Mouse (Mus musculus): ENCODE data around the gene Khk. TPM values are rescaled to one million over a fixed set of nuclear protein-coding genes. Genes with fewer than 3 reads are reported as not detected.

The Khk gene
- total RNA-seq, 2 experiments from 2014 or later = 25.2 to 34.5 TPM

GRCm38 (mm10) chr5:30913060-30913841 is 8.0 kb upstream of the Khk start, which contains the start of gene Emilin1:
Gene Emilin1, plus strand, starts transcription at chr5:30913402.
- peak; percentile 84 for DNase-seq

DNA sequence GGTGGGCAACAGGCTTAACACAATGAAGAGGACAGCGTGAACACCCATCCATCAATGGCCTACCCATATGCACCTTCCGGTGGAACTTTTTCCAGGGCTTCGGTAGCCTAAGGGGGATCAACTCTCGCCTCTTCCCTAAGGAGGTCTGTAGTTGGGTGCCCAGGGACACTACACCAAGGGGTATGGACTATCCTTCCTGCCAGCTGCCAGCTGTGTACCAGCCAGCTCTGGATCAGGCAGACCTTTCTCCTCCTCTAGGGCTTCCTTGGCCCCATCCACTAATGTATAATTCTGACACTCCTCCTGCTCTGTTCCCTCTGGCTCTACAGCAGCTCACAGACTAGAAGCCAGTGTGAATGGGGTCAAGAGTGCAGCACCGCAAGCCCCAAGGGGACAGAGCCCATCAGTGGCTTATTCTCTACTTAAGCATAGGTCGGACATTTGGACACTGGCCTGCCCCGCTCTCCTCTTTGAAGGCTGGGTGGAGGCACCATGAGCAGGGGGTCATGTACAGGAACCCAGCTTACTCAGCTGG is 7.1 kb upstream of the Khk start:
- no peak for DNase-seq

DNA sequence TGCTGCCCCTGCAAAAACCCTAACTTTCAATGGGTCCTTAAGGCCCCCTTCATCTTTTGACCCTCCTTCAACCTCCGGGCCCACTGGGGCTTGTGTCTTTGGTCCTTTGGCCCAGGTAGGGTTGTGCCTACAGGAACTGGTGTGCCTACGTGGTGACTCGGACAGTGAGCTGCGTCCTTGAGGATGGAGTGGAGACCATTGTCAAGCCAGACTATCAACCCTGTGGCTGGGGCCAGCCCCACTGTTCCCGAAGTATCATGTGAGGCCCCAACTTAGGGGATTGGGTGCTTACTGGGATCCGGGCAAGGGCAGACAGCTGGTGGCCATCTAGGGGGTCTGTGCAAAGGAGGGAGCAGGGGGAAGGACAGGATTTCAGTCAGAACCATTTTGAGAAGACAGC is 6.4 kb upstream of the Khk start:
- no peak for DNase-seq

GRCm38 (mm10) chr5:30915456-30915855 is 5.8 kb upstream of the Khk start:
- DNase-seq = no peak

- DNase-seq = peak; percentile 91
Measured at GRCm38 (mm10) chr5:30915974-30916433, 5.2 kb upstream of the Khk start.

GRCm38 (mm10) chr5:30916841-30917240 is 4.4 kb upstream of the Khk start:
- no peak for DNase-seq

- DNase-seq = no peak
Measured at GRCm38 (mm10) chr5:30917348-30917747, 3.9 kb upstream of the Khk start.

DNA sequence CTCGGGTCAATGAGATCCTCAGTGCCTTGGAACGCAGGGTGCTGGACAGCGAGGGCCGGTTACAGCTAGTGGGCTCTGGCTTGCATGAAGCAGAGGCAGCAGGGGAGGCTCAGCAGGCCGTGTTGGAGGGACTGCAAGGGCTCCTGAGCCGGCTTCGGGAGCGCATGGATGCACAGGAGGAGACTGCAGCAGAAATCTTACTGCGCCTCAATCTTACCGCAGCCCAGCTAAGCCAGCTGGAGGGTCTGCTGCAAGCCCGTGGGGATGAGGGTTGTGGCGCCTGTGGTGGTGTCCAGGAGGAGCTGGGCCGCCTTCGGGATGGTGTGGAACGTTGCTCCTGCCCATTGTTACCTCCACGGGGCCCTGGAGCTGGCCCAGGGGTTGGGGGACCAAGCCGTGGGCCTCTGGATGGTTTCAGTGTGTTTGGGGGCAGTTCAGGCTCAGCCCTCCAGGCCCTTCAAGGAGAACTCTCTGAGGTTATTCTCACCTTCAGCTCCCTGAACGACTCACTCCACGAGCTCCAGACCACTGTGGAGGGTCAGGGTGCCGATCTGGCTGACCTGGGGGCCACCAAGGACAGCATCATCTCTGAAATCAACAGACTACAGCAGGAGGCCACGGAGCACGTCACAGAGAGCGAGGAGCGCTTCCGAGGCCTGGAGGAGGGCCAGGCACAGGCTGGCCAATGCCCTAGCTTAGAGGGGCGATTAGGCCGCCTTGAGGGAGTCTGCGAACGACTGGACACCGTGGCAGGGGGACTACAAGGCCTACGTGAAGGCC is 3.1 kb upstream of the Khk start:
- DNase-seq = no peak

DNA sequence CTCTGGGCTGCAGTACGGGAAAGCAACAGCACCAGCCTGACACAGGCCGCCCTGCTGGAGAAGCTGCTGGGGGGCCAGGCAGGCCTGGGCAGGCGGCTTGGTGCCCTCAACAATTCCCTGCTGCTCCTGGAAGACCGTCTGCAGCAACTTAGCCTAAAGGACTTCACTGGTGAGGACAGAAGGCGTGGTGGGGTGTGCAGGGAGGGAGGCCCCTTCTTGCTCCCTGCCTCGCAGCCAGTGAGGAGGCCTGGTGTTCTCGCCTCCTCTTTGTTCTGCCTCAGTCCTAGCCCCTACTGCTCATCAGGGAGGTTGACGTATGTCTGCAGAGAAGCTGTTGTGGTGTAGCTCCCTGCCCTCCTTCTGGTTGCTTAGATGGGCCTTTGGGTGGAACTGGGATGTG is 2.5 kb upstream of the Khk start:
- no peak for DNase-seq

GRCm38 (mm10) chr5:30919831-30920614 is 1.2 kb upstream of the Khk start:
- no peak for DNase-seq

DNA sequence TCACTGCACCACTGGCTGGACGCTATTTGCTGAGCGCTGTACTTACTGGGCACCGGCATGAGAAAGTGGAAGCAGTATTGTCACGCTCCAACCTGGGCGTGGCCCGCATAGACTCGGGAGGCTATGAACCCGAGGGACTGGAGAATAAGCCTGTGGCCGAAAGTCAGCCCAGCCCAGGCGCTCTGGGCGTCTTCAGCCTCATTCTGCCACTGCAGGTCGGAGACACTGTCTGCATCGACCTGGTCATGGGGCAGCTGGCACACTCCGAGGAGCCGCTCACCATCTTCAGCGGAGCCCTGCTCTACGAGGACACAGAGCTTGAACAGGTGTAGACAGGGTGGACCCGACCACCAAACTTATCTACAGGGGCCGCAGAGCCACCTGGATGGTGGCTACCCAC is 610 bp upstream of the Khk start:
- DNase-seq = no peak

DNA sequence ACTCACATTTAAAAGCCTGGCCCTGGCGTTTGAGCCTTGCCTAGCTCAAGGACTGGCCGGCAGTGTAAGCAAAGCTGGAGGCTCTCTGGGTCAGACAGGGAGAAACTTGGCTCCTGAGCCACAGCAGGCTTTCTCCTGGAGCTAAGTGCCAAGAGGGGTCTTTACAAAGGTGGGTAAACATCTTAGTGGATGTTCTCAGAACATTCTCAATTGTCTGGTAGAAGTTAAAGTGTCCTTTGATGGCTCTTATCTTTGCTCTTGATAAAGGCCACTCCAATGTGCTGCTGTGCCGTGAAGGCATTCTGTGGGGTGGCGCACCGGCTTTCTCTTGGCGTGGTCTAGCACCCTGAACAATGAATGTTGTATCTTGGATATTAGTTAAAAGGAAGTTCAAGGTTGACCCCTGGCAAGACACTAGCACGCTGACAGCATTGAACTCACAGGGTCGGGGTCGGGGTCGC is 1.4 kb downstream of the Khk start:
- DNase-seq = no peak

DNA sequence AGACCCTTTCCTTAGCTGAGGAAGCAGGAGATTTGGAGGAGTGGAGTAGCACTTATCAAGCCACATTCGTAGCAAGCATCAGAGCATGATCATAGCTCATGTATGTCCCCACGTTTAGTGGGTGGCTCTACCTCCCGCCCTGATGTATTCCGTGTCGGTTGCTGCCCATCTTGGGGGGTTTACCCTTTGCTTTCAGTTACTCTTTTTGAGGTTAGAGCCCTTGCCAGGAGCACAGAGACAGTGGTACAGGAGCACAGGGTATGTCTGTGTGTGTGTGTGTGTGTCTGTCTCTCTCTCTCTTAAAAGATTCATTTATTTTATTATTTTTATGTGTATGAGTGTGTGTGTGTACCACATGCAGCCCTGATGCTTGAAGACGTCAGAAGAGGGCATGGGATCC is 1.9 kb downstream of the Khk start:
- DNase-seq = no peak

- DNase-seq = no peak
Measured at GRCm38 (mm10) chr5:30924614-30925013, 3.4 kb downstream of the Khk start.

DNA sequence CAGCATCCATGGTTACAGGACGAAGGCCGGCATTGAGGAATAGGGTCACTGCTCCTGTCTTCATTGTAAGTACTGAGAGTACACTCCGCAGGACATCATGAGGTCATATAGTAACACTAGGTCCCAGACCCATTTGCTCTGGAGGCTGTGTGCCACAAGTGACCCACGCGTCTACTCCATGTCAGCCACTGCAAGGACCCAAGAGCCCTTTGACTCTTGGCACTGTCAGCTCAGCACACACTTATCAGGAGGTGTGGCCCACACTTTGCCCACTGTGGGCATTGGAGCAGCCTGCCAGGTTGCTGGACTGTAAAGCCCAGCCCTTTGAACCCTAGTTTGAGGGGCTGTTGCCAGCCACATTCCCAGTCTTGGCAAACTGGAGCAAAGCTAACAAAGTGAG is 4.0 kb downstream of the Khk start:
- DNase-seq = no peak

GRCm38 (mm10) chr5:30926073-30926472 is 4.8 kb downstream of the Khk start:
- DNase-seq = no peak

DNA sequence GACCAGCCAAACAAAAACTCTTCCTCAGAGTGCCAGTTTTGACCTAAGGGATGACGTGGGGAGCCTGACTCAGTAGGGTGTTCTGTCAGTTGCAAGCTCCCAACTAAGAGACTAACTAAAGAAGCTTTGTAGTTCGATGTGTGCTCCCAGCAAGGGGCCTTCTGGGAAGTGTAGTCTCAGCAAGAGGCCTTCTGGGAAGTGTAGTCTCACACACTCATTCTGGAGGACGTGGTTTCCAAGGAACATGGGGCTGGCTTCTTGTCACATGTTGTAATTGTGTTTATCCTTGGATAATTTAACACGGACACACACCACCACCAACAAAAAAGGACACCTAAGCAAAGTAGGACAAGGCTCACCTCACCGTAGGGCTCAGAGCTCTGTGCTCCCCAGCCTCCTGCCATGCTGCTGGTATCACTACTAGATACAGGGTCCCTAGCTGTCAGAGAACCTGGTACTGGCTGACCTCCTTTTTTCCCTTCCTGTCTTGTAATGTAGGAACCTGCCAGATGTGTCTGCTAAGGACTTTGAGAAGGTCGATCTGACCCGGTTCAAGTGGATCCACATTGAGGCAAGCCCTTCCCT is 6.8 kb downstream of the Khk start:
- no peak for DNase-seq

- peak; percentile 56 for DNase-seq
Measured at GRCm38 (mm10) chr5:30930121-30930520, 8.9 kb downstream of the Khk start.

GRCm38 (mm10) chr5:30930846-30931245 is 9.6 kb downstream of the Khk start:
- no peak for DNase-seq

DNA sequence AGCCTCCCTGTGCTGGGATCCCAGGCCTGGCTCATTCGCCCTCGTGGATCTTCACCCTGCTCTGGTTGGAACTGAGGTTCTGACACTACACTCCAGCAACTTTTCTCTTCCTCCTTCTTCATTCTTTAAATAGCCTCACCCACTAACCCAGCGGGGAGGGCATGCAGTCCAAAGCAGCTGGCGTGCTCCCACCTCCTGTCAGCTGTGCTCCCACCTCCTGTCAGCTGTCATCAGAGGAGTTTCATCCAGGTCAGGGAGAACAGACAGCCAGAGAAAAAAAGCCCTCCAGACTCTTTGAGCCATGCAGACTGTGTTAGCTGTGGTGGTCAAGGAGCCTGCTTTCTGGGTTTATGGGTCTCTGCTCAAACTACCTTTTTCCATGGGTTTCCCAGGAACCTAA is 10.1 kb downstream of the Khk start:
- DNase-seq = no peak

GRCm38 (mm10) chr5:30933705-30934104 is 12.5 kb downstream of the Khk start:
- DNase-seq = no peak
